Mouse (Mus musculus): ENCODE data around the gene Egr2.

DNA sequence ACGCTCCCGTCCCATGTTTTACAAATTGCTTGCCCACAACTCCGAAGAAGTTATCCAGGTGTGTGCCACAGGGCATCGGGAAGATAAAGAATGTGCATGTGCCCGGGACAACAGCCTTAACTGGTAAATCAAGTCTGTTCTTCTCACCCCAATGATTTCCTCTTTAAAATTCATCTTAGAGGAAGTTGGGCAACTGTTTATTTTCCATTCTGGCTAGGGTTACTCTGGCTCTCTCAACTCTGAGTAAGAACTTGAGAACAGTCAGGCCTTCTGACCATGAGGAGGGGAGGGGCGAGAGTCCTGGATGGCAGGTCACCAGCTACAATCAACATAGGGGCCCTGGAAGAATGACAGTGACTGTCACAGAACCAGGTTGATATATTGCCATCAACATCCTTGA lies 45.4 kb upstream of the Egr2 start:
- TF ChIP-seq POLR2A (IDR thresholded peaks at IDR 0.05; ENCODE audit: borderline replicate concordance, extremely low read depth, insufficient read depth, insufficient read length, poor library complexity, severe bottlenecking) (no peak), CTCF (IDR thresholded peaks at IDR 0.05; ENCODE audit: borderline replicate concordance, extremely low read depth, insufficient read depth, insufficient read length) (no peak)
